Mouse (Mus musculus) brown adipose tissue, adult 24 weeks (tissue): ENCODE results near the gene Slc44a1. TPM values are rescaled to one million over a fixed set of nuclear protein-coding genes. Genes with fewer than 3 reads are reported as not detected.
A peak's percentile ranks its signal among the peaks of the same experiment; 100 is the strongest.

Experiments used
- H3K27ac ChIP-seq: fragments of 200-500 bp; replicated peaks from 2 replicates; pipeline ENCODE4 v1.5.1; 2012; ENCODE audit warnings: low read depth, mild to moderate bottlenecking, low read length
- H3K4me1 ChIP-seq: fragments of 200-500 bp; 2 replicates; pipeline ENCODE4 v1.6.1; 2012; ENCODE audit warnings: low read length, mixed read lengths; ENCODE audit not compliant: control insufficient read depth, insufficient read depth, insufficient read length
- H3K4me3 ChIP-seq: fragments of 200-500 bp; 2 replicates; pipeline ENCODE4 v1.5.1; 2012; ENCODE audit warnings: low read depth, mild to moderate bottlenecking, low read length, moderate library complexity; ENCODE audit not compliant: insufficient read depth
- polyA plus RNA-seq: library from polyadenylated mRNA; stranded (reverse); fragments of >200 nt; gene quantifications from 2 replicates; pipeline ENCODE4 v1.2.4, GENCODE M21; 2012; ENCODE audit not compliant: missing spikeins, insufficient read depth, insufficient read length

Slc44a1 gene
- polyA plus RNA-seq: 30.5 and 32.8 TPM in 2 replicates

- Histone ChIP-seq H3K4me1 (peaks cover 9% of the 10 kb centered on the region; the same call in 1 of the 2 replicates), H3K27ac (peak within 1 kb of the TSS; percentile 93), H3K4me3 (peak within 1 kb of the TSS; percentile 99)
Observed at GRCm38 (mm10) chr4:53440010-53440815, at the start of gene Slc44a1. Slc44a1 (plus strand) TSS chr4:53440413.

GRCm38 (mm10) chr4:53395002-53395401 lies 45.2 kb upstream of the Slc44a1 start:
- no peaks in the 10 kb centered on the region for H3K4me1 ChIP-seq
- H3K27ac ChIP-seq: no peak overlapping the region
- H3K4me3 ChIP-seq: no peak overlapping the region

GRCm38 (mm10) chr4:53396623-53397192 lies 43.5 kb upstream of the Slc44a1 start:
- Histone ChIP-seq H3K4me1 (no peaks in the 10 kb centered on the region), H3K27ac (no peak overlapping the region), H3K4me3 (no peak overlapping the region)

GRCm38 (mm10) chr4:53397280-53398117 lies 42.7 kb upstream of the Slc44a1 start:
- Histone ChIP-seq H3K27ac (no peak overlapping the region), H3K4me3 (no peak overlapping the region), H3K4me1 (no peaks in the 10 kb centered on the region)

GRCm38 (mm10) chr4:53398561-53398960 lies 41.7 kb upstream of the Slc44a1 start:
- H3K4me1 ChIP-seq: no peaks in the 10 kb centered on the region
- H3K4me3 ChIP-seq: no peak overlapping the region
- no peak overlapping the region for H3K27ac ChIP-seq

- no peak overlapping the region for H3K27ac ChIP-seq
- H3K4me3 ChIP-seq: no peak overlapping the region
- no peaks in the 10 kb centered on the region for H3K4me1 ChIP-seq
Observed at GRCm38 (mm10) chr4:53399428-53399827, 40.8 kb upstream of the Slc44a1 start.

- Histone ChIP-seq H3K4me3 (no peak overlapping the region), H3K27ac (no peak overlapping the region), H3K4me1 (no peaks in the 10 kb centered on the region)
Observed at GRCm38 (mm10) chr4:53403386-53403785, 36.8 kb upstream of the Slc44a1 start.

GRCm38 (mm10) chr4:53404431-53404925 lies 35.7 kb upstream of the Slc44a1 start:
- no peaks in the 10 kb centered on the region for H3K4me1 ChIP-seq
- no peak overlapping the region for H3K27ac ChIP-seq
- H3K4me3 ChIP-seq: no peak overlapping the region

GRCm38 (mm10) chr4:53406866-53407265 lies 33.3 kb upstream of the Slc44a1 start:
- peaks cover 2% of the 10 kb centered on the region; the same call in 1 of the 2 replicates for H3K4me1 ChIP-seq
- H3K27ac ChIP-seq: no peak overlapping the region

GRCm38 (mm10) chr4:53408821-53409220 lies 31.4 kb upstream of the Slc44a1 start:
- no peak overlapping the region for H3K27ac ChIP-seq
- H3K4me3 ChIP-seq: no peak overlapping the region
- peaks cover 5% of the 10 kb centered on the region for H3K4me1 ChIP-seq

More at GRCm38 (mm10) chr4:53406866-53407265, 33.3 kb upstream of the Slc44a1 start:
- no peak overlapping the region for H3K4me3 ChIP-seq

- peaks cover 5% of the 10 kb centered on the region for H3K4me1 ChIP-seq
- H3K4me3 ChIP-seq: no peak overlapping the region
- no peak overlapping the region for H3K27ac ChIP-seq
Observed at GRCm38 (mm10) chr4:53409526-53410085, 30.6 kb upstream of the Slc44a1 start.

GRCm38 (mm10) chr4:53410752-53411151 lies 29.5 kb upstream of the Slc44a1 start:
- H3K27ac ChIP-seq: no peak overlapping the region
- no peak overlapping the region for H3K4me3 ChIP-seq
- H3K4me1 ChIP-seq: peaks cover 5% of the 10 kb centered on the region

GRCm38 (mm10) chr4:53411958-53412870 lies 28.0 kb upstream of the Slc44a1 start:
- Histone ChIP-seq H3K4me1 (peaks cover 5% of the 10 kb centered on the region), H3K27ac (no peak overlapping the region), H3K4me3 (no peak overlapping the region)

GRCm38 (mm10) chr4:53412991-53413390 lies 27.2 kb upstream of the Slc44a1 start:
- Histone ChIP-seq H3K4me1 (peaks cover 5% of the 10 kb centered on the region), H3K4me3 (no peak overlapping the region), H3K27ac (no peak overlapping the region)
